Mouse (Mus musculus) retina, embryonic 14.5 days (tissue): ENCODE results near the gene Capn1.

Source experiments
- DNase-seq: peaks from one replicate; pipeline ENCODE4 v3.0.0-alpha.2; 2015; ENCODE audit warnings: low spot score

The Capn1 gene

DNA sequence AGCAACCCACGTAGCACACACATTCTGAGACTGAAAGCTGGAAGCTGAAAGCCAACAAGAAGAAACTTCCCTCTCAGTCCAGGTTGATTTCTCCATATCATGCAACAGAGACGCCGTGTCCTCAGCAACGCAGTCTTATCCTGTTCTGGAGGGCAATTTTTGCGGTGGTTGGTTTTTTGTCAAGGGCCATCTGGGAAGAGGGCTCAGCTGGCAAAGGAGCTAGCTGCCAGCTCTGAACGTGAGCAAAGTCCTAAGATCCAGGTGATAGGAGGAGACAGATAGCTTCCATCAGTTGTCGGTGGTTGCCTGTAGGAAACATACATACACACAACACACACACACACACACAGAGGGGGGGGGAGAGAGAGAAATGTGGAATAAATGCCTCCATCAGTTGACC, 22.6 kb upstream of the Capn1 start:
- no peak for DNase-seq

DNA sequence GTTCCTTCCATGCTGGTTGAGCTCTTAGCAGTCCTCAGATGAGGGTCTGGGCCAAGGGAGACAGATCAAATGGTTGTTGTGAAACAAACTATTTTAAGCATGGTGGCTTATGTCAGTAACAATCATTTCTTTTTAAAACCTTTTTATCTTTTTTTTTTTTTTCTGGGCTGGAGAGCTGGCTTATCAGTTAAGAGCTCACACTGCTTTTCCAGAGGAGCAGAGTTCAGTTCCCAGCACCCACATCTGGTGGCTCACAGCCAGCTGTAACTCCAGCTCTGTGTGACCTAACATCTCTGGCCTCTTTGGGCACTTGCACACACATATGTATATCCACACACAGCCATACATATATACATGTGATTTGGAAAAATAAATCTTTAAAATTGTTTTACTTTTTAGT, 22.0 kb upstream of the Capn1 start:
- DNase-seq: no peak

DNA sequence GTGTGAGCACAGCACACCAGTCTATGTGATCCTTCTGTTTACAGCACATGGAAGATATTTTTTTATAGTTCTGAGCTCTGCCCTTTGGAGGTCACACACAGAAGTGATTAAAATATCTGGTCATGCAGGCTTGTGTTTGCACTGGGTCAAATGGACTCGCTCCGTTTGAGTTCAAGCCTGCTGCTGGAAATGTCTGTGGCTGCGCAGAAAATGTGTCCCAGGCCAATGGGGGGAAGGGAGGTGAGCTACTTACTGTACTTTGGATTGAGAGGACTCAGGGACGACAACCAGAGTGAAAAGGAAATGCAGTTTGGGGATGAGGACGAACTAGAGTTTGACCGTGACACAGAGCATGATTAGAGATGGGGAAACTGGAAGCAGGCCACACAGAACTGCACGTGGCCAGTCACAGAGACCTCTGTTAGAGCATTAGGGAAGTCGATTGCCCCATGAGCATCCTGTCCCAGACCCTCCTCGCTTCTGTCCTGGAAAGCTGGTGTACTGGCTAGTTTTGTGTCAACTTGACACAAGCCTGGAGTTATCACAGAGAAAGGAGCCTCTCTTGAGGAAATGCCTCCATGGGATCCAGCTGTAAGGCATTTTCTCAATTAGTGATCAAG, 20.4 kb upstream of the Capn1 start:
- no peak for DNase-seq

DNA sequence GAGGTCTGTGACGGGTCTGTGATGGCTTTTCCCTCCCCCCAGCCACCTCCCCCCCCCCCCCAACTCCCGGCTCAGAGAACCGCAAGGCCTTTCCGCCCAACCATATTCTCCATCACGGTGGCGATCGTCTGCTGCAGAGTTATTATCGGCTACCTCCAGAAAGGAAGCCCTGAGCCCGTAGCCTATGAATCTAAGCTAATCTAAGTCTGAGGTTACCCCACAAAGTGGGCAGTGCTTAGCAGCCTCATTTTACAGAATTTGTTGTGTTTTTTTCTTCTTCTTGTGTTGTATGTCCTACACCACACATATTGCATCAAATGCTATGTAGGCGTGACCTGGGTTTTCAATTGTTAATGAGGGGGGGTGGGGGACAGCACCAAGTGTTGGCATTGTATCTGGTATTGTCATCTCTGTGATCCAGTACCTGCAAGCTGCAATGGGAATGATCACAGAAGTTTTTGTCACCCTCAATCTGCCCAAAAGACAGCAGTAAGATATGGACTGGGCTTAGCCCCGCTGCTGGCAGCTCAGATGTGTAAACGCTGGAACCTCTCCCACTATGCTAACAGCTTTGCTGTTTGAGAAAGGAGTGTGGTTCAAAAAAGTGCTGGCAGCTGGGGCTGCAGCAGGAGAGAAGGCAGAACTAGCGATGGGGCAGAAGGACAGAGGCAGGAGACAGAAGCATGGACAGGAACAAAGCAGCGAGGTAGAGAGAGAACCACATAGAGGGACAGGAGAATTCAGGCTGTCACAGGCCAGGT, 15.0 kb upstream of the Capn1 start:
- no peak for DNase-seq

DNA sequence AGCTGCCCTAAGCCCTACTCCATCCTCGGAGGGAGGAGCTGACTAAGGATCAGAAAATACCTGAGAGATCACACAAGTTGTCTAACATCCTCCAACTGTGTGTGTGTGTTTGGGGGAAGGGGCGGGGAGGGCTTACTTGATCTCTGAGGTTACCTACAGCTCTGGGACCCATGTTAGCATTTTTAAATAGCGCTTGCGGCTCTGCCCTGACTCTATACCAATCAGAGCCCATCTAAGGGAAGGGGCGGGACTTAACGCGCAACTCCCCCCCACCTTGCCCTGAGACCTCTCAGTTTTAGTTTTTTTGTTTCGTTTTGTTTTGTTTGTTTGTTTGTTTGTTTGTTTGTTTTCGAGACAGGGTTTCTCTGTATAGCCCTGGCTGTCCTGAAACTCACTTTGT, 13.7 kb upstream of the Capn1 start:
- DNase-seq: no peak

DNA sequence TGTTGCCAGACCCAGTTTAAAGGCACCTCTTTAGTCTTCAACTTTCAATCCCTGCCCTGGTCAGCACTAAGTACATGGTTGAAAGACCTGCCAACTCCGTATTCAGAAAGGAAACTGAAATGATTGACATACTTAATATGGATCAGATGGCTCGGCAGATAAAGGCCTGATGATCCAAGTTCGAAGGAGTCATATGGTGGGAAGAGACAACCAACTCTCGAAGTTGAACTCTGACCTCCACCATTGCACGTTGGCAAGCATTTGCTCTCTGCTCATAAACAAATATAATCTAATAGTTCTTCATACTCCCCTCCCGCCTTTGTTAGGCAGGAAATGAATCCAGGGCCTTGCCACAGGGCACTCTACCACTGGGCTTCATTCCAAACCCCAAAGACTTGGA, 13.3 kb upstream of the Capn1 start:
- no peak for DNase-seq

DNA sequence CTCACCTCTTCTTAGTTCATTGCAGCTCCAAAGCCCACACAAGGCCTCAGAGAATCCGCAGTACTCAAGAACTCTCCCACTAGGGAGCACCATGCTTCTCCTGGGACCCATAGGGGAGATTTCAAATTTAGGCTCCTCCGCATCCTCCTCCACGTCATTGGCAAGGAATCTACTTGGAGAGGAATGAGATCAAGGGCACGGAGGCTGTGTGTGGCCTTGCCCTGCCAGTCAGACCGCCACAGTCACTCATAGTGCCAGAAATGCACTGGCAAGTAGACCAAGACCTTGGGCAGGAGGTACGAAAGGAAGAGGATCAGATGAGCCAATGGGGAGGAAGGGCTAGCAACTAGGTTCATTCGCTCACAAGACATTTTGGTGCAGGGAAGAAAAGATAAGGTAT, 8.2 kb upstream of the Capn1 start:
- no peak for DNase-seq

DNA sequence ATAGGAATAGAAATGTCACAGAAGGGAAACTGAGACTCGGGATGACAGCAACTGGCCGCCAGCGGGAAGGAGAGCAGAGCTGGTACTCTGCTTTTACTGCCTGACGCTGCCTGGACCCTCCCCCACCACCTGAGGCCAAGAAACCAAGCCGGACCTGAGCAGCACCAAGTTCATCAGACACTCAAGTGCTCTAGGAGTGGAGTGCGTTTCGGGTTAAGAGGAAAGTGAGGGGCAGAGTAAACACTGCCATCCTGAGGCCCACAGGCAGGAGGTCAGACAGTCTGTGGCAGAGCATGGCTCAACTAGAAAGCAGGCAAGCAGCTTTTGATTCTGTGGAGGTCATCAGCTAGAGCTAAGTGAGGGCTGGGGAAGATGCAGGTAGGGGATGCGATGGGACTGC, 7.4 kb upstream of the Capn1 start:
- DNase-seq: no peak

DNA sequence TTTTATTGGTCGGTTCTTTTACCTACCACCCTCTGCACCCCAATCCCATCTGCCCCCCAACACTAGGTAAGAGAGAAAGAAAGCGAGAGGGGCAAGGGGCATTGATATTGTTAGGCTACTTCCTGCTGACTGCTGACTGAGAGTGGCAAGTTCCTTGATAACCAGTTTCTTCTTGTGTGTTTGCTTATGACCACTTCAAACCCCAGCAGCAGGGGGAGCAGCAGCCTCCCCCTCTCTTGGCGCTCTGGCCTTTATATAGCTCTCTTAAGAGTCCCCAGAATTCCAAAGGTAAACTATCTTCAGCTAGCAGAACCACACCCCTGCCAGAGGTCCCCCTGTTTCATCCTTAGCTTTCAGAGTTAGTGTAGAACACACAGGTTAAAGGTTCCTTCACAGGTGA, 4.6 kb upstream of the Capn1 start:
- no peak for DNase-seq

DNA sequence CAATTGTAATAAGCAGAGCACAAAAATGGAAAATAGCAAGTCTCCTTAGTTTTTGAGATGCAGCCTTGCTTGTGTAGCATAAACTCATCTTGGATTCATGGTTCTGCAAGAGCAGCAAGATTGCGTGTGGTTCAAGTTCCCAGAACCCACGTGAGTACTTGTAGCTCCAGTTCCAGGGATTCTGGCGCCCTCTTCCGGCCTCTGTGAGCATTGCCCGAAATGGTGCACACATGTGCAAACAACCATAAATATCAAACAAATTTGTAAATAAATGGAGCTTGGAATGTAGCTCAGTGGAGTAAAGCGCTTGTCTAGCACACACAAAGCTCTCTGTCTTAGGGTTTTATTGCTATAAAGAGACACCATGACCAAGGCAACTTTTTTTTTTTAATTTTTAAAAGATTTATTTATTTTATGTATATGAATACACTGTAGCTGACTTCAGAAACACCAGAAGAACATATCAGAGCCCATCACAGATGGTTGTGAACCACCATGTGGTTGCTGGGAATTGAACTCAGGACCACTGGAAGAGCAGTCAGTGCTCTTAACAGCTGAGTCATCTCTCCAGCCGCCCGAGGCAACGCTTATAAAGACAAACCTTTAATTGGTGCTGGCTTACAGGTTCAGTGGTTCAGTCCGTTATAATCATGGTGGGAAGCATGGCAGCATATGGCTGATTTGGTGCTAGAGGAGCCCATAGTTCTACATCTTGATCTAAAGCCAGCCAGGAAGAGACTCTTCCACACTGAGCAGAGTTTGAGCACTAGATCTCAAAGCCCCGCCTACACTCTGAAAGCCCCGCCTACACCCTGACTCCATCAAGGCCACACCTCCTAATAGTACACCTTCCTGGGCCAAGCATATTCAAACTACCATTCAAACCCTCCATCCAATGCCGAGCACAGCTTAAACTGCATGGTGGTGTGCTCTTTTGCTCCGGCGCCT, 2.7 kb upstream of the Capn1 start:
- peak; percentile 89 for DNase-seq

DNA sequence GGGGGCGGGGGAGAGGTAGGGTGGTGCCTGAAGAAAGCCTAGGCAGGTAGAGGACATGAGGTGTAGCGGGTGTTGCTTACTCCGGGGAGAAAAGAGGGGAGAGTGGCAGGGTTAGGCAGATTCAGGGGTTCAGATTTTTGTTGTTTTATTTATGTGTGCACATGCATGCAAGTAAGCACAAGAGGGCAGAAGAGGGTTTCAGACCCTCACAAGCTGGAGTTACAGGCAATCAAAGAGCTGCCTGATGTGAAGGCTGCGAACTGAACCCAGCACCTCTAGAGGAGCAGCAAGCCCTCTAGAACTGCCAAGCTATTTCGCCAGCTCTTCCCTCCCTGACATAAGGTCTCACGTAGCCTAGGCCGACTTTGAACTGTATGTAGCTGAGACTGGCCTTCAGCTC, 835 bp upstream of the Capn1 start:
- DNase-seq: peak; percentile 35

DNA sequence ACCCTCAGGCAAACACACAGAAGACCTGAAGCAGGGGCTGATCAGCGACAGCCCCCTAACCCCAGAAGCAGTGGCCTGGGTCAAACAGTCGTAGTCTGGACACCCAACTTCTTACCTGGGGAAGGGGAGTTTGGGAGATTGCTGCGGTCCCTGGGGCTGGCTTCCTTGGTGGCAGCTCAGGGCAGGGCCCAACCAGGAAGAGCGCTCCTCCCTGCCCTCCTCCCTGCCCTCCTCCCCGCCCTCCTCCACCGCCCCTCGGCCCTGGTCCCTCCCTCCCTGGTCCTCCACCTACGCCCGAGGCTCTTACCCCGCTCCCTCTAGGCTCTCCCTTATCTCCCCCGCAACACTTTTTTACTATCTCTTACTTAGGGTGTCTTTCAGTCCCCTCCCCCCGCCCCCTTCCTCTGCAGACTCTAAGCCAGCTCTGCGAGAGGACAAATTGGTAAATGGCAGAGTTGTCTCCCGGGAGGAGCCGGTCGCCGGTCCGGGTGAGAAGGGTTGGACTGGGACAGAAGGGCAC, 646 bp downstream of the Capn1 start:
- peak; percentile 37 for DNase-seq

DNA sequence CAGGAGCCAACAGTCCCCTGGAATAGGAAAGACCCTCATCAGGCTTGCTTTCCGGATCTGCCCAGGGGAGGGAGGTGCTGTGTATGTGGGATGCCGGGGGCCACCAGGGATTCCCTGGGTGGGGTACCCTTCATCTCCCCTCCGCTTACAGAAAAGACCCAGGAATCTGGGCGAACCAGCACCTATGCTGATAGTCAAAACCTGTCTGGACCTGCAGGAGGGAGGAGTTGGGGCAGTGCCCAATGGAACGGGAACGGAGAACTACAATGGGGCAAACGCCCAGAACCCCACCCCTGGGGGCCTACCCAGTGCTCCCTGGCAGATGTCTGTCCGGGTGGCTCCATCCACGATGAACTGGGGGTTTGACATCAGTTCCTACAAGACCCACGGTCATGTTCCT, 2.0 kb downstream of the Capn1 start:
- DNase-seq: no peak

DNA sequence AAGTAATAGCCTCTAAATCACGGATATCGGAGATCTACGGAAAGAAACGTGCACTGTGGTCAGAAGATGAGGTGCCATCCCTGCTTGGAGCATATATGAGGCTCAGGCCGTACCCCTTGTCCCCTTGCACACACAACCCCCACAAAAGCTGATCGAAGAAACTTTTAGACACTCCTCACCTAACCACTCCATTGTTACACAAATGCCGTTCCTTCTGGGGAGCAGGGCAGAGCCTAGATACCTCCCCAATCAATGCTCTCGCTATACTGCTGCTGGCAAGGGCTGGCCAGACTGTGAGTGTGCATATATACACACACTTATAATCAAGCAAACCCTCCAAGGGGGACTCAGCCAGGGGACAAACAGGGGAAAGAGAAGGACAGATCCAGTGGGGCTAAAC, 6.6 kb downstream of the Capn1 start:
- DNase-seq: no peak

DNA sequence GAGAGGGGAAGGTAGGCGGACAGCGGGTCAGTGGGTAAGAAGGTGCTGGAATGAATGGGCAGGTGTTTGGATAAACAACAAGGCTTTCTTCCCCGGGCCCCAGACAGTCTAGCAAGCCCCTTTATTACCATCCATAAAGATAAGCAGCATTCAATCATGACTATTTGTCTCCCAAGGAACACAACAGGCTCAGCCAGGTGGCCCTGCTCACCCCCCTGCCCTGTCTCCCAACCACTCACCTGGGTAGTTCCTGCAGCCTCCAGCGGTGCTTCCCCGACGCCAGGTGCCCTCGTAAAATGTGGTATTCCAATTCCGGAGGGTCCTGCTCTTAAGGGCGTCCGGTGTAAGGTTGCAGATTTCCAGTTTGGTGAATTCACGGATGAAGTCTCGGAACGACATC, 8.7 kb downstream of the Capn1 start:
- no peak for DNase-seq

DNA sequence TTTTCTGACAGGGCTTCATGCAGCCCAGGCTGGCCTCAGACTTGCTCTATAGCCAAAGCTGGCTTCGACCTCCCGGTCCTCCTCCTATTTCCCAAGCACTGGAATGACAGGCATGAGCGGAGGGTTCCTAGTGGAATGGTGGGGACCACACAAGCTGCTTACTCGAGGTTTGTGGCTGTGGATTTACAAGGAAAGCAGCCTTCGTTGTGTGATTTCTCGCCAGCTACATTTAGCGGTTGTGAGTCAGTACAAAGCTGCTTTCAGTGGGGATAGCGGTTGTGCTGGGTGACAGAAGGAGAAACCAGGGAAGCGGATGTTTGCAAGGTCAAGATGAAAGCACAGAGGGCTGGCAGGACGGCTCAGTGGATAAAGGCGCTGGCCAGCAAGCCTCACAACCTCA, 10.2 kb downstream of the Capn1 start:
- no peak for DNase-seq

DNA sequence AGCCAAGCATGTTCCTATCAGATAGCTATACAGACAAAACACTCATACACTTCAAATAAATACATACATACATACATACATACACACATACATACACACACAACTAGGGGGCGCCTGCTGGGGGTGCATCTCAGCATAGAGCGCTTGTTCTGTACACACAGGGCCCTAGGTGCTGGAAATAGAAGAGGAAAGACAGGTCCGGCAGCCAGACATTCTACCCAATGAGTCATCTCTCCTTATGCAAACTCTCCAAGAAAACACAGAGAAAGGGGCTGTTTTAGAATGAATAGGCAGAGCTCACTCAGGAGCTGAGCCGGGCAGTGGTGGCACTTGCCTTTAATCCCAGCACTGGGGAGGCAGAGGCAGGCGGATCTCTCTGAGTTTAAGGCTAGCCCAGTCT, 15.7 kb downstream of the Capn1 start:
- no peak for DNase-seq

DNA sequence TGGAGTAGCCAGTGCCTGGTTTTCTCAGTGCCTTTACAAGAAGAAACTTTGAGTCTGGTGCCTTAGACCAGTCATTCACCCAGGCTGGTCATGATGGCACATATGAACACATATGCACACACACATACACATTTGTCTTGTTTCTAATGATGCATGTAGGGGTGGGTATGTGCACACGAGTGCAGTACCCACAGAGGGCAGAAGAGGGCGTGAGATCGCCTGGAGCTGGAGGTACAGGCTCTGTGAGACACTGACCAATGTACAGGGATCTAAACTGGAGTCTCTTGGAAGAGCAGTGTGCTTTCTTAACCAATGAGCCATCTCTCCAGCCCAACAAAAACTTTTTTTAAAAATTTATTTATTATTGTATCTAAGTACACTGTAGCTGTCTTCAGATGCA, 17.5 kb downstream of the Capn1 start:
- DNase-seq: no peak

DNA sequence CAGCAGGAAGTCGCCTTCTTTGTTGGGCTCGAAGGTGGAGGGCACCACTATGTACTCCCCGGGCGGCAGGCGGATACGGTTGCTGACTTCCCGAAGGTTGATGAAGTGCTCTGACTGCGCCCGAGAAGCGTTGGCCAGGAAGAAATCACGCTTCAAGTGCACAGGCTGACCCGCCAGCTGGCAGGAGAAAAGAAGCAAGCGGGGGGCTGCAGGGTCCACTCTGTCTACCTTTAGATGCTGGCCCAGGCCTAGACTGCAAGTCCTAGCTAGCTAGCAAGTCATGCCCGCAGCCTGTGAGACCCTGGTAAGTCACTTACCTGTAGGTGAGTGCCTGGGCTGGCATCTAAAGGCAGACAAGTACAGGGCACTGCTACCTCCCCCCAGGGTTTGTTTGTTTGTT, 21.0 kb downstream of the Capn1 start:
- DNase-seq: no peak

DNA sequence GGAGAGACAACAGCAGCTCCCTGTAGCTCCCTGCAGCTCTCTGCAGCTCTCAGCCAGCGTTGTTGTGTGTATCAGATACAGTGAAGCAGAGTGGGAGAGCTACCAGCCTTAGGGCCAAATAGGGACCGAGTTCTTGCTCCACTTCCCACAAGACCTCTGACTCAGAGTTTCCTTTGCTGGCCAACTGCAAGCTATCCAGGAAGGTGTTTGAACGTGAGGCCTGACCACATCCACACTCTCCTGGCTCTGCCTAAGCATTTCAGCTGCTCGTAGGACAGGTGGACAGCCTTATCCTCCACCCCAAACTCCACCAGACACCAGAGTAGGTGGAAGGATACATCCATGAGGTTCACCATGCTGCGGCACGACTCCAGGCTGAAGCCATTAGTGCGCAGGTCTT, 23.7 kb downstream of the Capn1 start:
- no peak for DNase-seq

DNA sequence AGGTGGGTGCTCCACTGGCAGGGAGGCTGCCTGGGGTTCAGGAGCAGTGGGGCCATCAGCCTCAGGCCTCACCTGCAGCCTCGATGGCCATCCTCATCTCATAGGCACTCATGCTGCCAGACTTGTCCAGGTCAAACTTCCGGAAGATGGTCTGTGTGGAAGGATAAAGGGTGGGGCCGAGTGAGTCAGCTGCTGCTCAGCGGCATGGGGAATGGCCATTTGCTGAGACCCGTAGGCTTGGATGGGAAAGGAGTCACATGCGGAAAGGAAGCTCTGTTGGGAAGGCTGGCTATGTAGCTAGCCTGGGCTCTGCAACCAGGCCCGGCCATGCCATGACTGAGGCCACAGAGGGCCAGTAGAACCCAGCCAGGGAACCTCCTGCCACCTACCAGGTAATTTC, 24.2 kb downstream of the Capn1 start:
- DNase-seq: no peak

DNA sequence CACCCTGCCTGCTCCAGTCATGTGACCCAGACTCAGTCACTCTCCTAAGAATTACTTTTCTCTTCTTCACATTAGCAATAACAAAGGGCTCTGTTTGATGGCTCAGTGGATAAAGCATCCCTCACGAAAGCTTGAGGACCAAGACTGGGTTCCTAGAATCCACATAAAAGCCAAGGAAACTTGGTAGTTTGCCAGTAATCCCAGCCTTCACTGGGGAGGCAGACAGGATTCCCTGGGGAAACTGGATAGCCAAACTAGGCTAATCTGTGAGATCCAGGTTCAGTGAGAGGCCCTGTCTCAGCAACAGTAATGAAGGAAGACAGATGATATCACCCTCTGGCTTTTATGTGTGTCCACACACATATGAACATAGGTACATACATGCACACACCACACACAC, 24.8 kb downstream of the Capn1 start:
- DNase-seq: no peak

DNA sequence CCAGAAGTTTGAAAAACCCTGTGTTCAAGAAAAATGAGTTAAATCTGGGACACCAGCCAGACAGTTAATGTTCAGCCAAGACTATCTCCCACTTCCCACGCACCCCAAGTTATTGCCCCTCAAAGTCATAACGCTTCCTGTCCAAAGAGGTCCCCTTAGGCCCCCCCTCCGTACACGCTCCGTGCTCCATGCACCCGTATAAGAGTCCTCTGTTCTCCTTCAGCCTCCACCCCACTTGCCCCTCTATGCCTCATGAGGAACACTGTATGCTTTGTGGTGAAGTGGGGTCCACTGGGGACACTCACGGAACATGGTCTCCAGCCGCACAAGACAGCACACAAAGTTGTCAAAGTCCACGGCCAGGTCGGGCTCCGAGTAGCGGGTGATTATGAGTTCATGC, 25.7 kb downstream of the Capn1 start:
- DNase-seq: no peak
